Mouse (Mus musculus) G1E (cell line): Measurements from ENCODE around the gene Kcnab3. TPM values are rescaled to one million over a fixed set of nuclear protein-coding genes. Genes with fewer than 3 reads are reported as not detected.

Experiments
- ATAC-seq: 2 replicates; pipeline ENCODE4 v1.8.0; 2016; ENCODE audit warnings: mild to moderate bottlenecking; ENCODE audit not compliant: insufficient number of reproducible peaks, poor library complexity, low FRiP score, severe bottlenecking; ENCODE audit errors: extremely low read depth
- DNase-seq: peaks from one replicate; pipeline ENCODE4 v3.0.0; 2012; ENCODE audit warnings: low spot score
- H3K27me3 ChIP-seq: 2 replicates; pipeline ENCODE4 v1.6.1; 2012; ENCODE audit warnings: mild to moderate bottlenecking, low read length, inconsistent platforms; ENCODE audit not compliant: insufficient read depth
- H3K36me3 ChIP-seq: replicated peaks from 2 replicates; pipeline ENCODE3; 2012; ENCODE audit warnings: mild to moderate bottlenecking, inconsistent platforms
- H3K4me1 ChIP-seq: 2 replicates; pipeline ENCODE4 v1.6.1; 2012; ENCODE audit warnings: low read depth, low read length, inconsistent platforms, mixed read lengths; ENCODE audit not compliant: insufficient read depth
- H3K4me3 ChIP-seq: 2 replicates; pipeline ENCODE4 v1.5.1; 2012; ENCODE audit warnings: low read depth, mild to moderate bottlenecking, inconsistent platforms, low read length, moderate library complexity, mixed read lengths
- H3K9me3 ChIP-seq: replicated peaks from 2 replicates; pipeline ENCODE4 v1.6.1; 2012; ENCODE audit warnings: inconsistent platforms
- CTCF ChIP-seq: IDR thresholded peaks from 2 replicates; pipeline ENCODE4 v1.5.1; 2012; ENCODE audit warnings: low read depth, low read length, inconsistent platforms, mixed read lengths
- GATA1 ChIP-seq: IDR thresholded peaks from 2 replicates; pipeline ENCODE4 v1.6.1; 2012; ENCODE audit warnings: borderline replicate concordance, low read length, inconsistent platforms, mixed read lengths
- GATA2 ChIP-seq: IDR thresholded peaks from 2 replicates; pipeline ENCODE4 v1.6.1; 2012; ENCODE audit warnings: low read depth, low read length, inconsistent platforms, borderline replicate concordance
- POLR2AphosphoS5 ChIP-seq: IDR thresholded peaks from 2 replicates; pipeline ENCODE4 v1.6.1; 2012; ENCODE audit warnings: low read depth, low read length, inconsistent platforms; ENCODE audit not compliant: insufficient replicate concordance
- TAL1 ChIP-seq: conservative IDR thresholded peaks from 2 replicates; pipeline ENCODE4 v1.6.1; 2012; ENCODE audit warnings: low read depth, low read length, inconsistent platforms, mixed read lengths
- polyA plus RNA-seq: library from polyadenylated mRNA; stranded (reverse); fragments of >175 nt; gene quantifications from 2 replicates; pipeline ENCODE4 v1.2.3, GENCODE M21; 2012
- total RNA-seq, 2 experiments: library from RNA; stranded (forward) in 1 of 2; stranded (reverse) in 1 of 2; fragments of 200-1000 nt in 1 of 2; fragments of >200 nt in 1 of 2; fragmentation: Nextera tagmentation in 1 of 2; gene quantifications; 2 replicates each; pipeline ENCODE4 v1.2.3; 2014 to 2017

Gene Kcnab3
- total and polyA plus RNA-seq, 3 experiments = 0.27 to 1.2 (median 0.60) TPM

- TF ChIP-seq POLR2AphosphoS5 = no peak
- no peak for TF ChIP-seq CTCF
- TF ChIP-seq GATA1 = no peak
- no peak for TF ChIP-seq GATA2
- no peak for TF ChIP-seq TAL1
- peaks cover 15% of the 10 kb centered on the region for H3K9me3 ChIP-seq
- H3K27me3 ChIP-seq = no peaks in the 10 kb centered on the region
- H3K4me3 ChIP-seq = peak within 1 kb of the TSS; percentile 23; the same call in 1 of the 2 replicates
- H3K4me1 ChIP-seq = peaks cover 3% of the 10 kb centered on the region; the same call in 1 of the 2 replicates
- ATAC-seq (no peak), DNase-seq (no peak)
- peaks cover 44% of the 10 kb centered on the region for H3K36me3 ChIP-seq
These were observed 14.4 kb downstream of the Kcnab3 start, which contains the start of gene Rnf227 for GRCm38 (mm10) chr11:69340161-69341131. Gene Rnf227, plus strand, starts transcription at chr11:69340461.

GRCm38 (mm10) chr11:69346441-69346840 is 20.4 kb downstream of the Kcnab3 start:
- Histone ChIP-seq H3K36me3 (peaks cover 88% of the 10 kb centered on the region), H3K27me3 (no peaks in the 10 kb centered on the region), H3K4me1 (no peaks in the 10 kb centered on the region), H3K4me3 (no peak overlapping the region), H3K9me3 (no peaks in the 10 kb centered on the region)
- ATAC-seq = no peak
- DNase-seq = no peak
- TF ChIP-seq GATA2 (no peak), POLR2AphosphoS5 (no peak), TAL1 (no peak), CTCF (no peak), GATA1 (no peak)

DNA sequence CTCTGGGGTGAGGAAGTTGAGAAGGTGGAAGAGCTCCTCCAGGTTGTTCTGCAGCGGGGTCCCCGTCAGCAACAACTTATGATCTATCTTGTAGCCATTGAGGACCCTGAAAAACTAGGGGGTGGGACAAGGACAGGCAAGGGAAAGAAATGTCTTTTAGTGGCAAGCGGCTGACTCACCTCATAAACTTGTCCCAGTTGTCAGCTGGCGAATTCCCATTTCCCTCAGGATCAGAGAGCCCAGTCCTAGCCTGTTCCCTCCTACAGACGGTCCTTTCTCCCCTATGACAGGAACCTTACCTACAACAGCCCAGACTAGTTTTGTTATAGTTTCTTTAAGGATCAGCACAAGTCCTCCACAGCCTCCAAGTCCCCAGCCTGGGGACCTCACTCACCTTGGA is 30.5 kb downstream of the Kcnab3 start:
- Histone ChIP-seq H3K27me3 (no peaks in the 10 kb centered on the region), H3K36me3 (peaks cover 100% of the 10 kb centered on the region), H3K9me3 (no peaks in the 10 kb centered on the region), H3K4me3 (no peak overlapping the region), H3K4me1 (peaks cover 3% of the 10 kb centered on the region; the same call in 1 of the 2 replicates)
- ATAC-seq (no peak), DNase-seq (no peak)
- TF ChIP-seq GATA1 (no peak), GATA2 (no peak), CTCF (no peak), POLR2AphosphoS5 (no peak), TAL1 (no peak)

- Histone ChIP-seq H3K27me3 (no peaks in the 10 kb centered on the region), H3K4me3 (no peak overlapping the region), H3K9me3 (no peaks in the 10 kb centered on the region), H3K4me1 (peaks cover 3% of the 10 kb centered on the region; the same call in 1 of the 2 replicates), H3K36me3 (peaks cover 100% of the 10 kb centered on the region)
- no peak for TF ChIP-seq TAL1
- TF ChIP-seq POLR2AphosphoS5 = no peak
- TF ChIP-seq CTCF = no peak
- no peak for TF ChIP-seq GATA1
- TF ChIP-seq GATA2 = no peak
- DNase-seq = no peak
- ATAC-seq = no peak
These were observed 31.6 kb downstream of the Kcnab3 start for GRCm38 (mm10) chr11:69357690-69358089.

- Histone ChIP-seq H3K36me3 (peaks cover 89% of the 10 kb centered on the region), H3K4me3 (no peak overlapping the region), H3K4me1 (peaks cover 27% of the 10 kb centered on the region), H3K27me3 (no peaks in the 10 kb centered on the region), H3K9me3 (no peaks in the 10 kb centered on the region)
- ATAC-seq = no peak
- no peak for TF ChIP-seq POLR2AphosphoS5
- TF ChIP-seq GATA2 = no peak
- no peak for TF ChIP-seq CTCF
- no peak for TF ChIP-seq TAL1
- DNase-seq = no peak
These were observed 36.0 kb downstream of the Kcnab3 start for GRCm38 (mm10) chr11:69362021-69362420.

GRCm38 (mm10) chr11:69362479-69362878 is 36.4 kb downstream of the Kcnab3 start:
- Histone ChIP-seq H3K4me3 (no peak overlapping the region), H3K27me3 (no peaks in the 10 kb centered on the region), H3K4me1 (peaks cover 32% of the 10 kb centered on the region), H3K36me3 (peaks cover 84% of the 10 kb centered on the region), H3K9me3 (no peaks in the 10 kb centered on the region)
- no peak for DNase-seq
- ATAC-seq = no peak
- TF ChIP-seq POLR2AphosphoS5 = no peak
- no peak for TF ChIP-seq CTCF
- no peak for TF ChIP-seq TAL1
- no peak for TF ChIP-seq GATA2
- no peak for TF ChIP-seq GATA1
